Mouse (Mus musculus) T-cell, adult 2 months (primary cell): ENCODE data around the gene Acly.

Experiments used
- DNase-seq: peaks from one replicate; pipeline ENCODE4 v3.0.0; 2022; ENCODE audit warnings: low spot score

The Acly gene

GRCm38 (mm10) chr11:100527458-100528374, at the start of gene Acly:
Gene Acly, minus strand, starts transcription at chr11:100528000.
- DNase-seq: peak; percentile 98

DNA sequence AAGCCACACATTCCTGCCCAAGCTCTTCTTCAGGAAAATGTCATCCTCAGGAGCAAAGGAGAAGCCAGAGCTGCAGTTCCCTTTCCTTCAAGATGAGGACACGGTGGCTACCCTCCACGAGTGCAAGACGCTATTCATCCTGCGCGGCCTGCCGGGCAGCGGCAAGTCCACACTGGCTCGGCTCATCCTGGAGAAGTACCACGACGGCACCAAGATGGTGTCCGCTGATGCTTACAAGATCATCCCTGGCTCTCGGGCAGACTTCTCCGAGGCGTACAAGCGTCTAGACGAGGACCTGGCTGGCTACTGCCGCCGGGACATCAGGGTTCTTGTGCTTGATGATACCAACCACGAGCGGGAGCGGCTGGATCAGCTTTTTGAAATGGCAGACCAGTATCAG, 48.5 kb upstream of the Acly start:
- DNase-seq: no peak

GRCm38 (mm10) chr11:100575484-100575855, 47.7 kb upstream of the Acly start:
- DNase-seq: no peak

GRCm38 (mm10) chr11:100574708-100575483, 47.1 kb upstream of the Acly start, which contains the start of gene Cnp:
Gene Cnp, plus strand, starts transcription at chr11:100574904.
- DNase-seq: peak; percentile 79

DNA sequence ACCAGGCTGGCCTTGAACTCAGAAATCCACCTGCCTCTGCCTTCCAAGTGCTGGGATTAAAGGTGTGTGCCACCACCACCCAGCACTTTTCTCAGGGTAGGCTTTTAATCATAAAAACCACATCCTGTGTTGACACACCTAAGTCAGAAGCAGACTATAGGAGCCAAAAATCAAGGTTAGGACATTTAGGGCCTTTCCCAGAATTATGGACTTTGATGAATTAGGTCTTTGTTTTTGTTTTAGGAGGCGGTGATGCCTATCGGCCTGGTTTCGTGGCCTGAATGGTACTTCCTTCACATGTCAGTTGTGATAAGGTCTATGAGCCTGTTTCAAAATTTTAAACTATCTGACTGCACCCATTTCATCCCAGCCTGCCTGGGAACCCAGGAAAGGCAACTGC, 46.4 kb upstream of the Acly start:
- DNase-seq: peak; percentile 68

- DNase-seq: no peak
Observed at GRCm38 (mm10) chr11:100571202-100571567, 43.4 kb upstream of the Acly start.

DNA sequence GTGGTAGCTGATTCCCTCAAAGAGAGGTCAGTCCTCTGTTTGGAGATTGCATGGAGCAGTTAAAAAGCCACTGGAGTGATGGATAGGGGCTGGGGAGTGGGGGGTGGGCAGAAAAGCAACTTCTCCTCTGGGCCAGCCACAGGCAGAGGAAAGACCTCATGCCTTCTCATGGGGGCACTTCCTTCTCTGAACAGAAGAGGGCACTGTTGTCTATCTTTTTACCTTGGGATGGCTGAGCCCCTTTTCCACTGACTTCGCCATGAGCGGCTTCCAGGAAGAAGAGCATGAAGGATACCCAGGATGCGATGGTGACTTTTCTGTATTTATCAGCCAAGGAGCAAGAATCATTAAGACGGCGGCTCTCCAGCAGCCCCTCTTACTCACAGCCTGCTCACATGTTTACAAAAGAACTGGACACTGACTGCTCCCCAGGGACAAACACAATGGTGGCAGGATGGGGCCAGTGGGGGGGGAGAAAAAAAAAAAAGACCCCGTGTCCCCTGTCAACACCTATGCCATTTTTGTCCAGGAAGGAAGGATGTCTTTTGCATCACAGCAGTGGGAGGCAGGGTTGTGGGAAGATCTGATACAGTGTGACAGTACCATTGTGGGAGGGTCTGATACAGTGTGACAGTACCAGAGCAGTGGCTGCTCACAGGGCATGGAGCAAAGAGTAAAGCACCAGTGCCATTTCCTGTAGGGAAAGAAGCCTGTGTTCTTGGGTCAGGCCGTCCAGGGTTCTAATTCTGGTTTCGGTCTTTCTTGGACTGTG, 42.8 kb upstream of the Acly start:
- peak; percentile 64 for DNase-seq

DNA sequence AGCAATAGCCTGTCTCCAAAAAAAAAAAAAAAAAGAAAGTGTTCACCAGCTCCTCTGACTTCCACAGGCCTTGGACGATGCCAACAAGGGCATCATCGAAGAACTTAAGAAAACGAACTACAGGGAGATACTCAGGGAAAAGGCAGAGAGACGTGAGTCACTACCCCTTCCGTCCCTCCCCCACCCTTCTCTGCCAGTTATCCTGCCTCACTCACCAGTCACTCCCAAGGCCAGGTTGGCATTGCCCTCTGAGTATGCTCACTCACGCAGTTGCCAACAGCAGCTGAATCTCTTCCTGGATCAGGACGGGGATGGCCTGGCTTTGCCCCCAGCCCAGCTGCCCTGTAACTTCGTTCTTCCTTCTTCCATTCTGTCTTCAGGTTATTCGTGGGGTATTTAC, 42.0 kb upstream of the Acly start:
- no peak for DNase-seq

GRCm38 (mm10) chr11:100568692-100569091, 40.9 kb upstream of the Acly start:
- no peak for DNase-seq

DNA sequence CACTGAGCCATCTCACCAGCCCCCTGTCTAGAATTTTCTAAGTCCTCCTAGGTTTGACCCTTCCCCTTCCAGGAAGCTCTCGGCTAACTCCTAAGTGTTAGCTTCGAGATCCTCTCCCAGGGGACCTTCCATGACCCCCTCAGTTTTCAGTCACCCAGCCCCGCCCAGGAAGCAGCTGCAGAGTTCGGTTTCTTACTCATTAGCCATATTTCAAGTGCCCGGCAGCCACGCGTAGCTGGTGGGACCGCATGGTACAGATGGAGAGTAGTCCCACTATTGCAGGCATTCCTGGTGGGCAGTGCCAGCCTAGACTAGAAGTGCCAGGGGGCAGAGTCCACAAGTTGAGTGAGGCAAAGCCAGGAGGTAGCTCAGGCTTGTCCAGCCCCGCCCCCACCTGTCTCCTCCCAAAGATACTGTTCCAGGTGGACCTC, 40.0 kb upstream of the Acly start:
- no peak for DNase-seq

- no peak for DNase-seq
Observed at GRCm38 (mm10) chr11:100567229-100567628, 39.4 kb upstream of the Acly start.

DNA sequence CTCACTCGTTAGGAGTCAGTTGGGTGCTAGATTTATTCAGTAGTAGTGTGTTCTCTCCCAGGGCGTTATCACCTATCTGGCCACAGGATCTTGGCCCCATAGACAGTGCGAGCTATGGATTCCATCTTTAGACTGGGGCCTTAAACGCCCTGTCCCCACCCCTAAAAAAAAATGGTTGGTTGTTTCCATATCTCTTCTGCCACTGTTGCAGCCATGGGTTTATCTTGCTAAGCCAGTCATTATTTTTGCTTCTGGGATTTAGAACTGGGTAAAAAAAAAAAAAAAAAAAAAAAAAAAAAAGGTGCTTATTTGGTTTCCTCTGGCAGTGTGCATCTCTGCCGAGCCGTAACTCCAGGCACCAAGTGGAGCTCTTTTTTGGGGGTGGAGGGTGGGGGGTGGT, 36.9 kb upstream of the Acly start:
- DNase-seq: no peak

GRCm38 (mm10) chr11:100564297-100564696, 36.5 kb upstream of the Acly start:
- DNase-seq: no peak

- no peak for DNase-seq
Observed at GRCm38 (mm10) chr11:100561748-100562147, 33.9 kb upstream of the Acly start.

DNA sequence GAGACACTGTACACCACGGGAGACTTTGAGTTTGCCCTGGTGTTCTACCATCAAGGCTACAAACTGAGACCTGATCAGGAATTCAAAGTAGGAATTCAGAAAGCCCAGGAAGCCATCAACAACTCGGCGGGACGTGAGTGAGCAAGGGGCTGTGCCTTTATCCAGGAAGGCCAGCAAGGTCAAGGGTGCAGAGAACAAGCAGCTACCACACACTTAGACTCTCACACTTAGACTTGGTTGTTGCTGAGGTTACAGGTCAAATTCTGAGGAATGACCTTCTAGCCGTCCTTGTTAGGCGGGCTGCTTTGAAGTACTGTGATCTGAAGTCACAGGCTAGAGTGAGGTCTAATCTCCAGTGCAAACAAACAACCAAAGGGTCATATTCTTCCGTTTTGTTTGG, 31.7 kb upstream of the Acly start:
- no peak for DNase-seq

DNA sequence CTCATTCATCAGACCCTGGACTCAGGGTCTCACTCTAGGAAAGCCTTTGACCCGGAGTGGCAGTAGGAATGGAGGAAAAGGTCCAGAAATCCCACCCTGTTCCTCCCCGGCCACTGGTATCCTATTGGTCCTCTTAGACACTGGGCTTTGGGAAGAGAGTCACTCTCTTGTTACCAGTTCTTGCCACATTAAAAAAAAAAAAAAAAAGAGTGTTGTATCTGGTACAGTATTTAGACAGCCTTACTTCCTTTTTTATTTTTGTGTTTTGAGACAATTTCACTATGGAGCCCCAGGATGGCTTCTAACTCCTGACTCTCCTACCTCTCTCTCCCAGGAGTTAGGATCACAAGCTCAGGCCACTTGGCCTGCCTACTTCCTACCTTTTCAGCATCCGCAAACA, 29.8 kb upstream of the Acly start:
- no peak for DNase-seq

- DNase-seq: peak; percentile 68
Observed at GRCm38 (mm10) chr11:100555583-100555982, 27.8 kb upstream of the Acly start.

GRCm38 (mm10) chr11:100552842-100553241, 25.0 kb upstream of the Acly start:
- DNase-seq: no peak

GRCm38 (mm10) chr11:100550101-100550500, 22.3 kb upstream of the Acly start:
- no peak for DNase-seq

DNA sequence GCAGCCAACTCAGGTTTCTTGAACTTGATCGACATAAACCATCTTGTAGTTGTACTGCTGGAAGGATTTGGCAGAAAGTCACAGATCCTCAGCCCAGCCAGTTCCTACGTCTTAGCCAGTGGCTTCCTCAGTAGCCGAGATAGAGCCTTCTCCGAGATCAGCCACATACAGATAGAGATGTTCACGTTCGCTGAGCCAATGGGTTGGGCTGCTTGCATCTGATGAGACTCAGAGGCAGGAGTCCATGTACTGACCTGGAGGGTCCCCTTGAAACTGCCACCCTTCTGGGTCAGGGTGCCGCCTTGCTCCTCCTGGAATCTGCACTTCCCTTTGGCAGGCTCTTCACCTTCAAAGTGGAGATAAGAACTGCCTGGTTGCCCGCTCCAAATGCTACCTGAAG, 21.7 kb upstream of the Acly start:
- DNase-seq: no peak

GRCm38 (mm10) chr11:100548141-100548540, 20.3 kb upstream of the Acly start:
- no peak for DNase-seq

DNA sequence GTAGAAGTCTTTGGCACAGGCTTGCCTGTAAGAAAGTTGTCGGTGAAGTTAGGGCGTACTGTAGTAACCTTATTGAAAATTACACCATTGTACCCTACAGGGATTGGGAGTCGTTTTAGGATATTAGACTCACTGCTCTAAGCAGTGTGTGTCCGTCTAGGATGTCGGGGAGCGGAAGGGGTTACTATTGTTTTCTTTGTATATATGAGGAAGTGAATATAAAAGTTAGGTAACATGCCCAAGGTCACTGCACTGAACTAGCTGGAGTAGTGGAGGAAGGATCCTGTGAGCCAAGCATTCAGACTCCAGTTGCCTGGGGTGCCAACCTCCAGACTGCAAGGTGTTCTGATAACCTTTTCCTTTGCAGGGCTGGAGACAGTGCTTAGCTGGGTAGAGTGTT, 19.2 kb upstream of the Acly start:
- no peak for DNase-seq

- DNase-seq: no peak
Observed at GRCm38 (mm10) chr11:100545746-100546085, 17.9 kb upstream of the Acly start.
